In the genomic region with DNA sequence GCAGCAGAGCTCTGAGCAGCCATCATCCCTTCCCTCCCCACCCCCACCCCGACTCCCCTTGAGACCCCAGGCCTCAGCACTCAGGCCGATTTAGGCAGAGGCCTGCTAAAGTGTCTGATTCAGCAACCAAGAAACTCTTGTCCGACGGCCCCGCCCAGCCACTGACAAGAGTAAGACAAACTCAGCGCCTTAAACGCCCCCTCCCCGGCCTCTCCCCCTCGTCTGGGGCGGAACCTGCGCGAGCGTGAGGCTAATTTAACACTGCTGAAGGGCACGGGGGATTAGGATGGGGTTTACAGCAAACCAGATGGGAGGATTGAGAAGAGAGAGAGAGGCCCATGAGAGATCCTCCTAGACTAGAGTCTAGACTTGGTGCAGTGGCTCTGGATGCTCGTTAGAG, we compare ENCODE assay signal across 8 mouse cellular contexts.
DNase-seq lines count a peak whose midpoint lies in the region.

No protein-coding gene starts in this region.

- peak; percentile 30 for DNase-seq in adrenal gland, adult 2 months
- no peak for DNase-seq in adrenal gland, adult 8-10 months
- peak; percentile 46 for DNase-seq in ovary, postnatal 14 days (ENCODE audit: low spot score)
- no peak for DNase-seq in ovary, adult 18-20 months (ENCODE audit: low spot score)
- peak; percentile 72 to 82 for DNase-seq in kidney, postnatal 4 days
- DNase-seq in retina, embryonic 14.5 days (ENCODE audit: low spot score): peak; percentile 49
- DNase-seq in left cerebral cortex, adult 18-20 months (ENCODE audit: low spot score in 2 of 2): no peak
- DNase-seq in layer of hippocampus, adult 9-10 months (ENCODE audit: low spot score): no peak

Comparison
In these comparisons a context has a peak if more than half of its experiments do, and no peak if none do; other contexts are left out.
1. DNase-seq: peak in adrenal gland, adult 2 months (single experiment), ovary, postnatal 14 days (single experiment), kidney, postnatal 4 days (2 of 2) and retina, embryonic 14.5 days (single experiment); none in adrenal gland, adult 8-10 months (single experiment), ovary, adult 18-20 months (single experiment), left cerebral cortex, adult 18-20 months (0 of 2) and layer of hippocampus, adult 9-10 months (single experiment).